Mouse (Mus musculus): ENCODE results near the gene Arhgef28.
"Not testable (repeated sequence)": the region's sequence is repeated elsewhere in the genome, so short reads cannot be mapped to it uniquely, and the experiment has no call there.

Gene Arhgef28

GRCm38 (mm10) chr13:98055194-98055593 is 151.0 kb downstream of the Arhgef28 start:
- no peak for DNase-seq

- no peak for DNase-seq
These were observed 165.6 kb downstream of the Arhgef28 start for GRCm38 (mm10) chr13:98040628-98041150.

GRCm38 (mm10) chr13:98038731-98039130 is 167.5 kb downstream of the Arhgef28 start:
- DNase-seq: no peak

DNA sequence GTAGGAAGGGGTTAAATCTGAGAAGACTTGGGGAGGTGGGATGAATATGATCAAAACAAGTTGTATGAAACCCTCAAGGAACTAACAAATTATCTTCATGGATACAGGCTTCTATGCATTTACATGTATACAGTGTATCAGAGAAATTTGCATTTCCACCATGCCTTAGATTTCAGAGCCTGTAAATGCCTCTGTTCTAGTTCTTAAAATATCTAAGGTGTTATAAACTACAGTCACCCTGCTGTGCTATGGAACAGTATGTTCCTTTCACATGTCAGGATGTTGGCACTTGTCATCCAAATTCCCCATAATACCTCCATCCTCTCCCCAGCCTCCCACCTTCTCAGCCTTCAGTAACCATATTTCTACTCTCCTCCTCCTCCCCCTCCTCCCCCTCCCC is 168.5 kb downstream of the Arhgef28 start:
- no peak for DNase-seq

DNA sequence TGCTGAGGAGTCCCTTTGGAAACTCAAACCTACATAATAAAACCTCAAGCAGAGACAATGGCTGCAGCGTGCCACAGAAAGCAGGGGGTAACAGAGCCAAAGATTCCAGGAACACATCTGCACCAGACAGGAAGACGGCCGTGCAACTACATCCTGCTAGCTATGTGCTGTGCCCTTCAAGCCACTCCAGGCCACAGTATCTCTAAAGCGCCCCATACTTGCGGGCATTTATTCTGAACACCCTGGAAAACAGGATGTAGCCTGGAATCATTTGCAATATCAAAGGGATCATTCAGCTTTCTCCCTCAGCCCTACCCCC is 174.6 kb downstream of the Arhgef28 start:
- DNase-seq: no peak

- peak; percentile 54 for DNase-seq
These were observed 175.1 kb downstream of the Arhgef28 start for GRCm38 (mm10) chr13:98030959-98031641.

GRCm38 (mm10) chr13:98030041-98030440 is 176.2 kb downstream of the Arhgef28 start:
- no peak for DNase-seq

- no peak for DNase-seq
These were observed 177.5 kb downstream of the Arhgef28 start for GRCm38 (mm10) chr13:98028711-98029250.

DNA sequence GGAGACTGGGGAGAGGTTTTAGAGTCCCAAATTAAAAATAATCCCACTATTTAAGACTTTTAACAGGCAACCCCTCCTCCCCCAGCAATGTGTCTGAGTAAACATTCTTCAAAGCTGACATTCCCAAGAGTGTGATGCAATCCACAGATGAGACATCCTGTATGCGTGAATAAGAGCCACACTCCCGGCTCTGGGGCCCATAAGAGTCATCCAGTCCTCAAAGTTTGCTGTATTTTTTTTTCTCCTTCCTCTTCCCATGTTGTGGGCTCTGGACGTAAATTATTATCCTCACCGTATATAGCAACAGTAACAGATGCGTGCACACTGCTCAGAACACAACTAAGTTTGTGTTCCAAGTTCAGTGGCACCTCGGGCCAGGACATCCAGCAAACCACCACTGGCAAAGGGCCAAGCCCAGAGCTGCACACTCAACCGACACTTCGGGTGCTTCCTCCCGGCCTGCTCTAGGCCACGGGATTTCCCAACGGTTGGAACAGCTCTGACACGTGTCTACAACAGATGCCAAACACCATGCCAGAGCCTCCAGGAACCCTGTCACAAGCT is 178.5 kb downstream of the Arhgef28 start:
- no peak for DNase-seq

GRCm38 (mm10) chr13:98027122-98027521 is 179.1 kb downstream of the Arhgef28 start:
- DNase-seq: no peak

GRCm38 (mm10) chr13:98025706-98026504 is 180.3 kb downstream of the Arhgef28 start:
- no peak for DNase-seq

GRCm38 (mm10) chr13:98025162-98025561 is 181.1 kb downstream of the Arhgef28 start:
- DNase-seq: no peak

DNA sequence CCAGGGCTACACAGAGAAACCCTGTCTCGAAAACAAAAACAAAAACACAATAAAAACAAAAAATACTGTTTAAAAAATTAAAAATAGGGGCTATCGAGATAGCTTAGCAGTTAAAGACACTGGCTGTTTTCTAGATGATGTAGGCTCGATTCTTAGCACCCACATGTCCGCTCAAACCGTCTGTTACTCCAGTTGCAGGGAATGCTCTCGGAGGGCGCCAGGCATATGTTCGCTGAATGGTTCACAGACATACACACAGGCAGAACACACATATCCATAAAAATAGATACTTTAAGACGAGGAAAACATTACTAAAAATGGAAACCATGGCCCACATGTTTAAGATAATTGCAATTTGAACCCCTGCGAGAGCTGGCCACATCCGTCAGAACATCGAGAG is 181.6 kb downstream of the Arhgef28 start:
- no peak for DNase-seq

- DNase-seq: no peak
These were observed 184.3 kb downstream of the Arhgef28 start for GRCm38 (mm10) chr13:98021906-98022305.

DNA sequence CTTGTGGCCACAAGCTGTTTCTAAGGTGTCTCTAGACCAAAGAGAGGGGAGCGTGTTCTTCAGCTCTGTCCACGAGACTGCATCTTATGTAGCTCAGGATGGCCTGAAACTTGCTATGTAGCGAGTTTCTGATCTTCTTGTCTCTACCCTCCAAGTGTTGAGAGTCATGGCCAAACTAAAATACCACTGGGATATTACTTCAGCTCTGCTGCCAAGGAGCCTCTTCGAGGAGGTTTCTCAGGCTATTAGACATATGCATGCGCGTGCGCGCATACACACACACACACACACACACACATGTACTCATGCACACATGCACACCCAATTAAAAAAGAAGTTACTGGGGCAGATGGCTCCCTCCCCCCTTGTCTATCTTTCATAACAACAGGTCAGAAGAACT is 187.4 kb downstream of the Arhgef28 start:
- not testable (repeated sequence) for DNase-seq

DNA sequence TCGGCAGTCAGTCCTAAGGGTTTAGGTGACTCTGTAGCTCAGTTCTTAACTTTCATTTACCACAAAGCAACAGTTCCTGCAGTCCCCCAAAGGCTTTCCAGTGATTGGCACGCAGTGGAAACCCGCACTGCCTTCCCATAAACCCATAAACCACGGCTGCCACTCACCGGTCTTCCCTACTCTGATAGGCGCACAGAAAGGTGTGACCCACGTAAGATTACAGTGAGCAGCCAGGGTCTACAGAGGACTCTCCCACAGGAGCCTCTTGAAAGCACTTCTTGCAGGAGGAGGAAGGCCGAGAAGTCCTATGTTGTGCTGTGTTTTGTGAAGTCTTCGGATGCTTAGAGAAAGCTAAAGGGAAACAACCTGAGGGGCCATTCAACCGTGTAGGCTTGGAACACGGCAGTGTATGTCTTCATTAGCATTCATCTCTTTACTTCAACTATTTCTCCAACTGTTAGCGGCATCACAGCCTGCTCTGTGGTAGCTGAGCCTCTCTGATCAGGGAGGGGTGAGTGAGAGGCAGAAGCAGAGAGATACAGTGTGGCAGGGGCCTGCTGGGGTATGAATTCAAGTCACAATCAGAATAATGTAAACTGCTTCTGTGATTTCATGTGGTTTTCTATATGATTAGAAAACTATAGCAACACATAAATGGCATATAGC is 189.2 kb downstream of the Arhgef28 start:
- no peak for DNase-seq

GRCm38 (mm10) chr13:98015981-98016922 is 190.0 kb downstream of the Arhgef28 start:
- DNase-seq: no peak

DNA sequence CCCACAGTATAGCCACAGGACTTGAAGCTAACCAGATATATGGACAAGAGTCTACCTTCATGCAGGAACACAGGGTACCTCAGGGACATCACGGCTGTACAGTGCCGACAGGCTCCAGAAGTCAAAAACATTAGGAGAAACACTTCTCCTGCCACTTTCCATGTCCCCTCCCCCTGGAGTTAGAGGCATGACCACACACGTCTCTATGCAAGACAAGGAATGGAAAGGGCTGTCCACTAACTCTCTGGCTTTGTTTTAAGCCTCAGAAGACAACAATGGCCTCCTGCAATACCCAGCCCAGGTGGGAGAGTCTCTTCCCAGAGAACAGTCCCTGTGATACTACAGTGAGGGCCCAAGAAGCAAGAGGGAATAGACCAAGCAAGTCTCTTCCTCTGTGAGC is 191.3 kb downstream of the Arhgef28 start:
- DNase-seq: no peak

DNA sequence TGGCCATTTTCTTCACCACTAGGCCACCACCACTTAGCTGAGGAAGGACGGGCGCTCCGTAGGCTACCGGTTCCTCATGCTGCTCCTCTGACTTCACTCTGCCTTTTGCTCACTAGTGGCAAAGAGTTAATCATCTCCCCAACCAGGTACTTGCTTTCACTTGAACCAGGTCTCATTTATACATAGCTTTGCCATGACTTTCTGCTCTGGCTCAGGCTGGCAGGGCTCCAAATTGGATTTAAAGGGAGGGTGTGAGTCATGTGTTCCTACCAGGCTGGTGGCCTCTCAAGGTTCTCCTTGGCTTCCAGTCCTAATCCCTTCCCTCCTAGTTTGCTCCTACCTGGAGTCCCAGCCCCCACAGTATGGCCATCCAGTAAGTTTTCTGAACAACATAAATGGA is 192.5 kb downstream of the Arhgef28 start:
- no peak for DNase-seq

- DNase-seq: no peak
These were observed 194.3 kb downstream of the Arhgef28 start for GRCm38 (mm10) chr13:98011931-98012341.

DNA sequence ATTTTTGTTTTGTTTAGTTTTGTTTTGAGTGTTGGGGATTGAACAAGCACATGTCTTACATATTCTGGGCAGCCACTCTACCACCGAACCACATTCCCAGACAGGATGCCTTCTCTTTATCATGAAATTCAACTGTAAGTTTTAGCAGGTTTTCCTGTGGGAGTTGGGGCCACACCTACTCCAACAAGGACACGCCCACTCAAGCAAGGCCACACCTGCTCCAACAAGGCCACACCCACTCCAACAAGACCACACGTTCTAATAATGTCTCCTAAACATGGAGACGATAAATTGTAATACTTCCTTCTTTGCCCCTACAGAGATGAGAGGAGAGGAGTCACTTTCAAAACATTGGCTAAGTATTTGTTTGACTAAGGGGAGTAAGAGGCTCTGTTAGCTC is 197.2 kb downstream of the Arhgef28 start:
- no peak for DNase-seq

DNA sequence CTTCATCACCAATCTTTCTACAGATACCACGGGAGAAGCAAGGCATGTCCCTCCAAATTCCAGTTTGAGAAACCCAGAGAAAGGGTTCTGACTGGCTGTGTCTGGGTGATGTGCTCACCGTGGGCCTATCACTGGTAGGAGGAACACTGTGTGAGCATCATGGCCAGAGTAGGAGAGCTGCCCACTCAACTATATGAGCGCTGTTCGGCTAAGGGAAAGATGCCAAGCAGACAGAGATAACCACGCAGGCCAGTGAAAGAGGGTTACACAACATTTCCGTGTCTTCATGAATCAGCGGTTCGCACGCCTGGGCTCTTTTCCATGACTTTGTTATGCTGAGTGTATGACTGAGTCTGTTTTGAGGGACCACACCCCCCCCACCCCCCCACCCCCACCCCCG is 197.7 kb downstream of the Arhgef28 start:
- no peak for DNase-seq

Measured in cerebellum, adult 9-11 months (tissue).